Mouse (Mus musculus): ENCODE measurements around the gene Slc37a3. TPM values are rescaled to one million over a fixed set of nuclear protein-coding genes. Genes with fewer than 3 reads are reported as not detected.
"Not testable (repeated sequence)": the region's sequence is repeated elsewhere in the genome, so short reads cannot be mapped to it uniquely, and the experiment has no call there.

Slc37a3 gene
- total RNA-seq (2021), result 10 to 100 TPM; 76.0 to 82.0 TPM

DNA sequence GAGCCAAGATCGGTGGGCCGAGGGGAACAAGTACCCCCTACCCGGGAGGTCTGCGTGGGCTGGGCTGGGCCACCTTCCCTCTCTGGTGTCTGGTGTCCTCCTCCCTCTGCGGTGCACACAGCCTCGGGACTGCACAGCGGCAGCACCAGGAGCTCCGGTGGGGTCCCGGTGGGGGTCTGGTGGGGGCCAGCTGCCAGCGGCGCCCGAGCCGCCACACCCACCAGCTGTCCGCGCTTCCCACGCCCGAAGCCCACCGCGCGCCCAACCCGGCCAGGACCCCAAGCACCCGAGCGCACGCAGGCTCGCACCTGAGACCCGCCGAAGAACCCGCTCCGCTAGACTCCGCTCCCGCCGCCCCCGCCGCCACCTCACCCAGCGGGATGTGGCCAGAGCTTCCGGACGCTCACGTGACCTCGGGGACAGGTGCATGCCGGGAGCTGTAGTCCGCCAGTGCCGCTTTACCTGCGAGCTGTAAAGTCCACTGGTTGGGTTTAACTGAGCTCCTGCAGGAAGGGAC, at the start of gene Slc37a3:
Gene Slc37a3, minus strand, starts transcription at position 365 of the 517 bp plus-strand sequence.
- intact Hi-C loops (cut with DNase I), result no loop called here
- peak; percentile 89 for DNase-seq

- intact Hi-C loops (cut with DNase I), result no loop called here
- DNase-seq, result no peak
These were observed 49.2 kb upstream of the Slc37a3 start for GRCm38 (mm10) chr6:39426725-39427124.

GRCm38 (mm10) chr6:39425181-39425580, 47.7 kb upstream of the Slc37a3 start:
- intact Hi-C loops (cut with DNase I), result no loop called here
- no peak for DNase-seq

DNA sequence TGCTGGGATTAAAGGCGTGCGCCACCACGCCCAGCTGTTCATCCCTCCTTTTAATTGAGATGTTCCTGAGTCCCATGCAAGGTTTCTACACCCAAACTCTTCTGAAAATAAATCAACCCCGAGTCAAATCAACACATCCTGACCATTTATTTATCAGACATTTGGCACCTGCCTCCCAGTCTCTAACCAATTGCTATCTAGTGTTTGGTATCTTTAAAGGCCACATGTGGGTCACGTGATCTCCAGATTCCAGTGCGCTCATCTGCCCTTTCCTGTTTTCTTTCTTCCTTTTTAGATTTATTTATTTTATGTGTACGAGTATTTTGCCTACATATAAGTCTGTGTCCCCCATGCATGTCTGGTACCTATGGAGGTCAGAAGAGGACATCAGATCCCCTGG, 46.2 kb upstream of the Slc37a3 start:
- intact Hi-C loops (cut with DNase I), result no loop called here
- no peak for DNase-seq

DNA sequence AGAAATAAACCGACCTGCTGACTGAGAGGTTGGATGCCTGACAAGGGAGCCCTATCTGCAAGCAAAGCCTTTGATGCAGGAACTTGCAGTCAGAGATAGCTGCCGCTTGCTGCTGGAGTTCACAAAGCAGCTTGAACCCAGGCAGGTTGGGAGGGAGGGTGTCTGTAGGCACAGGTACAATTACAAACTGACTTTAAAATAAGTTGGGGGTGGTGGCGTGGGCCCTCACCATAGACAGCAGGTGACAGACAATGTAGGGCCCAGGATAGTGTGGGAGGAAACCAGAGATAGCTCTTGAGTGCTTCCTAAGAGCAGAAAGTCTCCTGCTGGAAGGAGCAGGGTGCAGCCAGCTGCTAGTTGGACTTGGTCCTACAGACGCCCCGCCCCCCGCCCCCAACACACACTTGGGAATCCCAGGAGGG, 45.7 kb upstream of the Slc37a3 start:
- intact Hi-C loops (cut with DNase I), result no loop called here
- DNase-seq, result no peak

GRCm38 (mm10) chr6:39420867-39421266, 43.4 kb upstream of the Slc37a3 start:
- intact Hi-C loops (cut with DNase I), result no loop called here
- no peak for DNase-seq

GRCm38 (mm10) chr6:39419851-39420721, 42.6 kb upstream of the Slc37a3 start, which contains the start of gene Mkrn1:
TSS of gene Mkrn1 (minus strand) at chr6:39420462.
- peak; percentile 80 for DNase-seq
- intact Hi-C loops (cut with DNase I), result no loop called here

DNA sequence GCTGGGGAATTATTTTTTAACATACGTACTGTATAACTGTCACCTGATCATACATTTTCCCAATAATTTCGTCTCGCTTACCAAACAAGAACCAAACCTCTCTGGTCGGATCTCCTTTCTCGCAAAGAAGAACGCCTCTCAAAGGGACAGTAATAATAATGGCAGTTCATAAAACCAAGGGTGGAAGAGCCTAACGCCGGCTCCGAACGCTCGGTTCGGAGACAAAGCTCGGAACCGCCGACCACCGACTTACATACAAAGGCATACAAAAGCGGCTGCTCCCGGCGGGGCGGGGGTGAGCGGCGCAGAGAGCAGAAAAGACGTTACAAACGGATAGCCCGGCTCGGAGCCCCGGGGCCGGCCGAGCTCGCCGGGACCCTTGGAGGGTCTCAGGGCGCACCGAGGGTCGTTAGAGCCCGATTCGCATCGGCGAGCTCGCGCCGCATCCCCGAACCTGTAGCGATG, 41.9 kb upstream of the Slc37a3 start:
- no peak for DNase-seq
- intact Hi-C loops (cut with DNase I), result no loop called here

DNA sequence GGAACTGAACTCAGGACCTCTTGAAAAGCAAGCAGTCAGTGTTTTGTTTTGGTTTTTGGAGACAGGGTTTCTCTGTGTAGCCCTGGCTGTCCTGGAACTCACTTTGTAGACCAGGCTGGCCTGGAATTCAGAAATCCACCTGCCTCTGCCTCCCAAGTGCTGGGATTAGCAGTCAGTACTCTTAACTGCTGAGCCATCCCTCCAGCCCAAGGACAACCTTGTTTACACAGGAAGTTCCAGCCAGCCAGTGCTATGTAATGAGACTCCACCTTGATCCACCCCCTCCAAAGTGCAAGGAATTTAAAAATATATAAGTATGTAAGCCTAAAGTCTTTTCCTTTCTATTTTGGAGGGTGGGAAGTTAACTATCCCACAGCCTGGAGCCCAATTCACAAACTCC, 39.2 kb upstream of the Slc37a3 start:
- DNase-seq; intact Hi-C loops (cut with DNase I): not testable (repeated sequence)

GRCm38 (mm10) chr6:39415762-39416161, 38.3 kb upstream of the Slc37a3 start:
- peak; percentile 67 for DNase-seq
- intact Hi-C loops (cut with DNase I), result no loop called here

GRCm38 (mm10) chr6:39414106-39414505, 36.6 kb upstream of the Slc37a3 start:
- no peak for DNase-seq
- intact Hi-C loops (cut with DNase I), result no loop called here

DNA sequence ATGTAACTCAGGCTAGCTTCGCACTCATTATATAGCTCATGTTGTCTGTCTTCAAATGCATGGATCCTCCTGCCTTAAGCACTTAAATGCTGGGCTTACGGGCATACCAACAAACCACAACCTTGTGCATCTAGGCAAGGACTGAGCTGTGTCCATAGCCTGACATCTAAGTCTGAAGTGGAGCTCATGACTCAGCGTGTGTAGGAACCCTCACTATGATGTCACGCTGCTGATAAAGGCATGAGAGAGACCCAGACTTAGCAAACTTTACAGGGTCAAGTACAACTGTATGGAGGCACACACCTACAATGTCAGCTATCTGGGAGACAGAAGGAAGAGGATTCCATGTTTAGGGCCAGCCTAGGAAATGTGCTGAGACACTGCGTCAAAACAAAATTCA, 29.0 kb upstream of the Slc37a3 start:
- intact Hi-C loops (cut with DNase I), result no loop called here

GRCm38 (mm10) chr6:39403136-39403535, 25.7 kb upstream of the Slc37a3 start:
- DNase-seq, result no peak
- intact Hi-C loops (cut with DNase I), result no loop called here

More for the DNA sequence above, 29.0 kb upstream of the Slc37a3 start:
- no peak for DNase-seq

GRCm38 (mm10) chr6:39400343-39400742, 22.9 kb upstream of the Slc37a3 start:
- DNase-seq, result no peak
- intact Hi-C loops (cut with DNase I), result no loop called here

DNA sequence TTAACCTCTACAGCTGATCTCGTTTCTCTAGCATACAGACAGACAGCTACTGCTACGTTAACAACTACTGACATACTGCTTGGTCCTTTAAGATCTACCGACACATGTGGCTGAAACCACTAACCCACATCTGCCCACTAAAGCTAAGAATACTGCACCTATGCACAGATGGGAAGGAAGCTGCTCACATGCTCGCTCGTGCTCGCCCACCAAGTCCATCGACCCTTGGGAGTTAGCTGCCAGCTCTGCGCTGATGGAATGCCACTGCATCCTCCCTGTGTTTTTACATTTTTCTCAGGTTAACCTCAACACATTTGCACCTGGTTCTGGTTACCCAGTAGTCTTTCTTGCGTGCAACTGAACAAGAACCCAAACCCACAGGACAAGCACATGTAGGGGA, 20.9 kb upstream of the Slc37a3 start:
- intact Hi-C loops (cut with DNase I), result no loop called here
- DNase-seq, result no peak

- intact Hi-C loops (cut with DNase I), result no loop called here
- DNase-seq, result no peak
These were observed 19.6 kb upstream of the Slc37a3 start for GRCm38 (mm10) chr6:39397046-39397445.

DNA sequence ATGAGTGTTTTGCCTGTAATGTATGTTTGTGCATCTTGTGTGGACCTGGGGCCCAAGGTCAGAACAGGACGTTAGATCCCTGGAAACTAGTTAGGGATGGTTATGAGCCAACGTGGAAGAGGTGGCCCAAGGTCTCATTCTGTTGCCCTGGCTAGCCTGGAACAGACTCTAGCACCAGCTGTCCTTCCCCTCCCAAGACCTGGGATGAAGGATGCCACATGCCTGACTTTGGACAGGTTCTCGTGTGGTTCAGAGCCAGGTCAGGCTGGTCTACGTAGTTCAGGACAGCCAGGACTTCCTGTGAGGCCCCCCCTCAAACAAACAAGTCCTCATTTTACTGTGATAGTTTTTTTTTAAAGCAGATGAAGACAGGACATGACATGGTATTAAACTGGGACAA, 18.4 kb upstream of the Slc37a3 start:
- DNase-seq, result no peak
- intact Hi-C loops (cut with DNase I), result no loop called here

DNA sequence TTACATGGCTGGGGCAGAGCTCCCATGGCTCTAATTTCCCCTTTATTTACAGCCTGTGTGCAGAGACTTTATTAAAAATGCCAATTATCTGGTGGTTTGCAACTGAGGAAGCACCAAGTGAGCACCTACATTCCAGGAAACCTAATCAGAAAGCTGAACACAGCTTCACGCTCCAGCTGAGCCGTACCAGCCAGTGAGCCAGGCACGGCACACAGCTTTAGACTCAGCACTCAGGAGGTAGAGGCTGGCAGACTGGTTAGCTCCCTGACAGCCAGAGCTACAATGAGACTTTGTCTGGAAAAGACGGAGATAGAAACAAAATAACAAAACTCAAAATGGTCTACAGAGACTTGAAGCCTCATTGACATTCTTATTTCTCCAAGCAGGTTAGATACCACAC, 18.0 kb upstream of the Slc37a3 start:
- intact Hi-C loops (cut with DNase I), result no loop called here
- DNase-seq, result no peak

DNA sequence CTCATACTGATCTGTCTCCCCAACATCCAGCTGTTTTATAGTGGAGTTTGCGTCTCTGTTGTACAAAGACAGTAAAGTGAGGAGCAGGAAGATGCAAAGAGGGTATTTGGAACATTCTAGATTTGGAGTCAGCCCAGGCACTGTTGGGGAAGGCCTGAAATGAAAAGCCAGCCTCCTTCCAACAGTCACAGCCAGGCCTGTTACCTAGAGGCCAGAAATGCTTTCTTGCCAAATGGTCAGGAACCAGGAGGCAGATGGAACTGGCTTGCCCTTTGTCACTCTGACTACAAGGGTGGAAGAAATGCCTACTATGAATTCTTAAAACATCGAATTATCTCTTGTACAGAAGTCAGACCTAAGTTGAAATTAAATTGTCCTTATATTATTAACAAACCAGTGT, 12.5 kb upstream of the Slc37a3 start:
- intact Hi-C loops (cut with DNase I), result no loop called here
- DNase-seq, result no peak

DNA sequence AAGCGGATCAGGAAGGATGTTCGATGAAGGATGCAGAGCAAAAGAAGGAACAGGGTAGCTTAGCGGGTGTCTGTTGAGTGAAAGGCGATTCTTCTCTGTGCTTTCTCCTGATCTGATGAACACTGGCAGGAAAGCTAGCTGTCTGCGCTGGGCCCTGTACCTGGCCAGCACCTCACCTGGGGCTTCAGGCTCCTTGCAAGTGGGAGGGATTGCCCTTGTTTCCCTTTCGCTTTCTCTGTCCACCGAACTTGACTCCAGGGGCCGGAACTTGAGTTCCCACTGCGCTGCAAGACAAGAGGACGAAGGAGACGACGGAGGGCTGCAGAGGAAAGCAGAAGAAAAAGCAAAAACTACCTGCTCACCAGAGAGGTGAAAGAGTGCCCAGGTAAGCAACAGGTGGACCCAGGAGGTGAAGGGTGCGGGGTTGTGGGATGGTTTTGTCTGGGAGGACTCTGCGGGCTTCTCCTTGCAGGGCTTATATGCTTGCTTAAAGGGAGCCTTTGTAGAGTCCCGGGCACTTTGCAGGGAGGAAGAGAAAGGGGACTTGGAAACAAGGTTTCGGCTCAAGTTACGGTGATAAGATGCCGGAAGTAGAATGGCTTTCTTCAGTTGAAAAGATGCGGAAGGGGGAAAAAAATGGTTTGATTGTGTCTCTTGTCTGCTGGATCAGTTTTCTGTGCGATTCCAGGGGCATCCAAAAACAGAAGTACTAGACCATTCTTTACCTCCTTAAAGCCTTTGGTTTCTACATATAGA, 3.8 kb upstream of the Slc37a3 start, which contains the start of gene Rab19:
Gene Rab19, plus strand, starts transcription at position 51 of the 756 bp plus-strand sequence.
- DNase-seq, result no peak
- intact Hi-C loops (cut with DNase I), result no loop called here

DNA sequence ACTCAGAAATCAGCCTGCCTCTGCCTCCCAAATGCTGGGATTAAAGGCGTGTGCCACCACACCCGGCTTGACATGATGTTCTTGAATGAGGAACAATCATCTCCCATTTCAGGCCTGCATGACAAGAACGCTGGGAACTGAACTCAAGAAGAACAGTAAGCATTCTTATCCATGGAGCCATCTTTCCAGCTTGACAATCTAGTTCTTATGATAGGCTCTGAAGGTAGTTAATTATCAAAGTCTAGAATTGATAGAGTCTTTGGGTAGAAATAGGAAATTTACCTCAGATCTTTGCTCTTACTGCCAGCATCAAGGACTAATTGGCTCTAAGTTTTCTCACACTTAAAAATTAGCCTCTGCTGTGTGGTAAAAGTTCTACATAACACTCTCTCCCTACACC, 2.8 kb upstream of the Slc37a3 start:
- DNase-seq, result no peak
- intact Hi-C loops (cut with DNase I), result no loop called here
